Mouse (Mus musculus): ENCODE results near the gene Pak4.

DNA sequence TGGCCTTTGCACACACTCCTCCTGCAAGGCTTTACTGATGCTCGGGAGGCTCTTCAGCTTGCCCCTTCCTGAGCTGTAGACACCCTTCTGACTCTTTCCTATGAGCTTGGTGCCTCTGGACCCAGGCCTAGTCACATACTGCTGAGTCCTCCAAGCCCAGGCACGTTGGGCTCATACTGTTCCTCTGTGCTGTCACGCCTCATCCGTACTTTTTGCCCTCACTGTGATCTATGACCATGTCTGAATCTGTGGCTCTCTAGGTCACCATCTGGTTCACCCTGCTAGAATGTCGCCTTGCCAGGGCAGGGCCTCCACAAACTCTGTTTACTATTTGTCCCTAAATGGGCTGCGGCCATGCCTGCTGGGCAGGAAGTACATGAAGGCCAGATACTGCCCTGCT is 44.9 kb downstream of the Pak4 start:
- no peak for TF ChIP-seq CTCF (conservative IDR thresholded peaks at IDR 0.05; ENCODE audit: insufficient read depth, insufficient read length, low read depth, low read length)
- no peak for TF ChIP-seq POLR2A (IDR thresholded peaks at IDR 0.05; ENCODE audit: low read depth, low read length)
